Mouse (Mus musculus) heart, postnatal 14 days (tissue): ENCODE measurements around the gene B3gnt6. TPM values are rescaled to one million over a fixed set of nuclear protein-coding genes. Genes with fewer than 3 reads are reported as not detected.

ENCODE experiments used
- DNase-seq, 2 experiments: peaks; one replicate each; pipeline ENCODE4 v3.0.0; 2021 to 2022
- intact Hi-C: fragments of 180-260 bp; cut with DNase I; formaldehyde crosslinking; loops from one replicate; pipeline ENCODE4 v1.15.1; 2025
- total RNA-seq, 2 experiments: library from RNA; stranded (reverse); gene quantifications; 2 replicates each; pipeline ENCODE4 v1.2.3; 2021

B3gnt6 gene
- total RNA-seq, 2 experiments from 2014 or later = not detected

DNA sequence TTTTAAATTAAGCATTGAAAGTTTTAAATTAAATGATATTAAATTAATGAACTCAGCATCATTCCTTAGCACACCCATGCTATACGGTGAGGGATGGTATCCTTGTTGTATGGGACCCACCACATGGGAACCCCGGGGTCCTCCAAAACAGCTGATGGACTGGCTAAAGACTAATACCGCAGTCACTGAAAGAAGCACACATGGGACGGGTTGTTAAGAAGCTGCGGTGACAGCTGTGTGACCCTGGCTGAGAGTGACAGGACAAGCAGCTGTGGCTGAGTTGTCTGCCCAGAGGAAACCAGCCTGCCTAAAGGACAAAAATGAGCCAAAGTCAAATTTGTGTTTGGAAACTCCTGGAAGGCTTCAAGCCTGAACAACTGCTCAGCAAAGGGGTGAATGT is 45.4 kb downstream of the B3gnt6 start:
- intact Hi-C loops = loop anchor here (2.0 kb wide), 1 partner anchor 187 kb away; no protein-coding TSS in a partner anchor

DNA sequence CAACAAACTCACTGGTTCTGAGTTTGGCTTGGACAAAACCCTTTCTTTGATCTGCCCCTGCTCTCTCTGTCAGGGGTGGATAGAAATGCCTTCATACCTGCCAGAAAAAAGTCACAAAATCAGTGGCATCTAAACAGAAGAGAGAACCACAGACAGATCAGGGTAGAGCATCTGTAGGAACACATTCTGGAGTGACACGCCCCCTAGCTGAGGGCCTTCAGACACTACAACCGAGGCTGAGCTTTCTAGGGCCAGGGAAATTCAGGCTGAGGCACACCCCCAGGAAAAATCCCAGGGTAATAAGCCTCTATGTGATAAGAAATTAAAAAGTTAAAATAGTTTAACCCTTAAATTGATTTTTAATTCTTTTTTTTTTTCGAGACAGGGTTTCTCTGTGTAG is 45.9 kb downstream of the B3gnt6 start:
- no peak for DNase-seq
- intact Hi-C loops = no loop called here

More for the DNA sequence above, 45.4 kb downstream of the B3gnt6 start:
- no peak for DNase-seq

DNA sequence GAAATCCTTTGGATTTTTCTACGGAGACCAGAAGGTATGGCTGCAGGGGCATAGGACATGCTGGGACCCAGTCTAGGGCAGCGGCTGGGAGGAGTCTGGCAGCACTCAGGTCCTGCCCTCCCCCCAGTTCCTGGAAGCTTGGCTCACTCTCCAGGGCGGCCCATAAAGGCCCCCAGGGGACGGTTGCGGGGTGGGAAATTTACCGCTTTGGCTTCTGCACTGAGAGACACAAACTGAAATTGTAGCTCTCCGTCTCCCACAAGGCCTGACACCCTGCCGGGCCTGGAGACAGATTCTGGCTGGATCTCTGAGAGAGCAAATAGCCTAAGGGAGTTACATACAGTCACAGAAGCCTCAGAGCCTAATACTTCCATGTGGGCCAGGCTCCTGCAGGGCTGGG is 46.9 kb downstream of the B3gnt6 start:
- intact Hi-C loops = no loop called here
- peak; percentile 21 to 24 for DNase-seq

DNA sequence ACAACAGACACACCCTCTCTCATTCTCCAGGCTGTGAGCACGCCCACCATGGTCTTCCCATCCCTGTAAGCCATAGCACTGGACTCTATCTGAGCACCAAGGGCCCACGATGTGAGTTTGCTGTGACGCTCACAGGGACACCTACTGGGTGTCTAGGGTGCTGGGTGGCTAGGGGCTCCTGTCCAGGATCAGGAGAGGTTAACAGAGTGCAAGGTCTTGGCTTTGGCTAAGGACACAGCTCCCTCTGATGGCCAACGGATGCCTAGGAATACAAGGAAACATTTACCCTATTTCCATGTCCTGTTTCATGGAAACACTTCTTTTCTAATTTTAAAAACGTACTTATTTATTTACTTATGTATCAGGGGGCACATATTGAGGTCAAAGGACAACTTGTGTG is 48.8 kb downstream of the B3gnt6 start:
- DNase-seq = no peak
- intact Hi-C loops = no loop called here

DNA sequence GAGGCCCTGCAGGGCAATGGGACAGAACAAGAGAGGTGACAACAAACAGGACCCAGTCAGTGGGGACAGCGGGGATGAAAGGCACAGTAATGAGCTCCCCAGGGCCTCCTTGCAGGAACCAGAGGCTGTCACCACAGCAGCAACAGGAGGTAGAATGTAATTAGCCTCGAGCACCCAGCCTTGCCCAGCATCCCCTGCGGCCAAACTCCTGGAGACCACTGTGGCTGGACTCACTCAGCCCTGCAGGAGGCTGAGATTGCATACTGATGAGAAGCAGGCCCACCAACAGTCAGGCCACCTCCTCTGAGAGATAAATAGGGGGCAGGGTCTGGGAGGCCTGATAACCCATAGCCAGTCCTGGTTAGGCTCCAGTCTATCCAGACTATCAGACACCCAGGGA is 49.5 kb downstream of the B3gnt6 start:
- no peak for DNase-seq
- intact Hi-C loops = no loop called here

DNA sequence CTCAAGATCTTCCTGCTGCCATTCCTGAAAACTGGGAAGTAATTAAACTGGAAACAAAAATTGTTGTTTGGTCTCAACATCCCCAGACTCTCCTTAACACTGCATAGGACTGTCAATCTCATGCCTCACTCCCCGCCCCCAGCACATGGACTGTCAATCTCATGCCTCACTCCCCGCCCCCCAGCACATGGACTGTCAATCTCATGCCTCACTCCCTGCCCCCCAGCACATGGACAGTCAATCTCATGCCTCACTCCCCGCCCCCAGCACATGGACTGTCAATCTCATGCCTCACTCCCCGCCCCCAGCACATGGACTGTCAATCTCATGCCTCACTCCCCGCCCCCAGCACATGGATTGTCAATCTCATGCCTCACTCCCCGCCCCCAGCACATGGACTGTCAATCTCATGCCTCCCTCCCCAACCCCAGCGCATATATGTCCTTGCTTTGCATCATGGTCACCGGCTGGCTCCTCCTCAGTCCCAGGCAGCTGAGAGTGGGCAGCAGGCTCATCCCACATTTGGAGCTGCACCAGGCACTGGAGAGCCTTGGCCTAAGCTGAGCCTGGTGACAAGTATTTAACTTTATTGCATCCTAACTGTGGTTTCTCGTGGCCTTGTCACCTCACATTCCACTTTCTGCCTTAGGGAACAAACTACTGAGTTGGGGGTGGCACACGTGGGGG is 50.4 kb downstream of the B3gnt6 start:
- no peak for DNase-seq
- intact Hi-C loops = no loop called here

DNA sequence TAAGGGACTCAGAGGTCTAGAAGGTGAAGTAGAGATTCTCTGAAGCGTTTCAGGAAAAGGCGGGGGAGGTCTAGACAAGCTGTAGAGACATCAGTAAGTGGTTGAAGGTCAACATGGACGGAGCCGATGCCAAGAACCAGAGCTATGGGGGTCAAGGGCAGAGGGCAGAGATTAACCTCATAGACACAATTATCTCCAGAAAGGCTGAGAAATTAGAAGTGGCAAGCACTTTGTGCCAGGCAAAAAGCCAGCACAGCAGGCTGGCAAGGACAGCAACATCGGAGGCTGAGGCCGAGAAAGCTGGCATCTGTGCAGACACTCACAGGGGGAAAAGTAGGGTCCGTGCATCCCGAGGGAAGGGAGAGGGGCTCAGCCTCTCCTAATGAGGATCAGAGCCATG is 51.5 kb downstream of the B3gnt6 start:
- intact Hi-C loops = no loop called here
- no peak for DNase-seq

DNA sequence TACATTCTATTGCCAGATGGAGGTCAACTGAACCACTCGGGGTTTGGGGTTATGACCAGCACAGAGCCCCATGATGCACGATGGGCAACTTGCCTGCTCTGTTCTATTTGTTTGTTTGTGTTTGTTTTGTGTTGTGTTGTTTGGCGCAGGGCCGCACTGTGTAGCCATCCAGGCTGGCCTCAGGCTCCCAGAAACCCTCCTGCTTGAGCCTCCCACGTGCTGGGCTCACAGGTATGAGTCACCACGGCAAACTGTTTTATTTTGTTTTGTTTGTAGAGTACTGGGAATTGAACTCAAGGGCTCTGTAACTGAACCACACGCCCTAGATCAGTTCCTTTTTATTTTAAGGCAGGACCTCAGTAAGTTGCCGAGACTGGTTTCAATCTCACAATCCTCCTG is 52.8 kb downstream of the B3gnt6 start:
- intact Hi-C loops = no loop called here
- no peak for DNase-seq

DNA sequence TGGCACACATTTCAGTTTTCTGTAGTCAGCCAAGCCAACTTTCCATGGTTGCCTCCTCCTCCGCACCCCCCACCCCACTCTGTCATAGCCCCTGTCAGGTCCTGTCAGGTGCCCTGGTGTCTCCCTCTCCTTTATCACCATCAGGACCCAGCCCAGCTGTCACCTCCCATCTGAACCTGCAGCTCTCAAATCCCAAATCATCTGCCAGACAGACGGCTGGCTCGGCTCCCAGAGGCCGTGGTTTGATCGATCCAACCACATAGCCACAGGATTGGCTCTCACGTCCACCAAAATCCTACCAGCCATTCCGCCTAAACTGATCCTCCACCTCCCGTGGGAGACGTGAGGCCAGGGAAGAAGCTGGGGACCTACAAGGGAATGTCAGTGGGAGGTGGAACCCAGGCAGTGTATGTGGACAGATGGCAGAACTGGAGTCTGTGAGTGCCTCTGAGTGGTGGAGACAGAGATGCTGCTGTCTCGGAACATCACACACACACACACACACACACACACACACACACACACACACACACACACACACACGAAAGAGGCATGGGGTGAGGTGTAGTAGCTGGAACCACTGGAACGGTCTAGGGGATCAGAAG is 53.3 kb downstream of the B3gnt6 start:
- no peak for DNase-seq
- intact Hi-C loops = no loop called here

DNA sequence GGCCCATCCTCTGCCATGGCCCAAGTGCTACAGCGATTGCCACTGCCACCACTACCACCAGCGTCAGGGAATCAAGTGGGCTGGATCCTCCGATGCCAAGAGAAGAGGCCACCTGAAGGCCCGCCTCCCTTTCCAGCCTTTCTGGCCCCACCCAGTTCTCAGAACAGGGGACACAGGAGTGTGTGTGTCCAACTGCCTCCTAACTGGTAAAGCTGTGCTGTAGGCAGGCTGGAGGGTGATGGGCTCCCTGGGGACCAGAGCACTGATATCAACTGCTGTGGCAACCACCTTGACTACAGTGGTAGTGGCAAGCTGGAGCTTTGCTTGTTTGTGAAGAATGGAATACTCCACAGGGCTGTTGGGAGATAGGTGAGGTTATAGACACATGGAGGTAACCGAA is 53.9 kb downstream of the B3gnt6 start, which contains the start of gene Omp:
TSS of gene Omp (minus strand) at position 101 of the 400 bp plus-strand sequence.
- intact Hi-C loops = no loop called here

DNA sequence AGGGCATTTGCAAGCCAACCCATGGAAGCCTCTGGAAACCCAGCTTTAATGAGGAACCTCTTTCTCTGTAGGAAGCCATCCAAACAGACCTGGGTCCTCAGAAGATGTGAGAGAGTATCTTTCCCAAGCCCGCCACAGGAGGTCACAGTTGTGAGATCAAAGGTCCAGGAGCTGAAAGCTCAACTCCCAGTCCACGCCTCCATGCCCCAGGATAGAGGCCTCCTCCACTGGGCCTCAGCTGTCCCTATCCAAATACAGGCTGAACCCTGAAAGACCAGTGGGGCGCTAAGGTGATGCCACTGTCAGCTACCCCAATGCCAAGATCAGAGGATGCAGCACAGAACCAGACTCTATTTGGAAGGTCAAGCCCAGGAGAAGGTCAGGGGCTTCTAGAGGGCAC is 56.6 kb downstream of the B3gnt6 start:
- no peak for DNase-seq

More for the DNA sequence above, 53.9 kb downstream of the B3gnt6 start, which contains the start of gene Omp:
- no peak for DNase-seq

More for the DNA sequence above, 56.6 kb downstream of the B3gnt6 start:
- intact Hi-C loops = no loop called here

Other genes starting within 250 kb of the B3gnt6 start
- 1 to 10 TPM; 5.4 to 6.3 TPM for gene Myo7a, start 80.0 kb downstream of the B3gnt6 start, total RNA-seq
- under 1 TPM; 0.22 TPM for gene Omp, start 54.0 kb downstream of the B3gnt6 start, total RNA-seq
- 1 to 10 TPM; 2.7 to 3.9 TPM for gene Capn5, start 21.2 kb downstream of the B3gnt6 start, total RNA-seq
- gene Acer3, start 121.7 kb upstream of the B3gnt6 start, total RNA-seq = 10 to 100 TPM in 1 of 2 experiments, 1 to 10 TPM in 1; 9.9 to 11.3 TPM
- gene Tsku, start 161.8 kb upstream of the B3gnt6 start, total RNA-seq = 1 to 10 TPM; 4.0 to 4.4 TPM
- gene Gucy2d, start 240.9 kb upstream of the B3gnt6 start, total RNA-seq = under 1 TPM in 1 of 2 experiments, not detected in 1; 0.17 TPM